Mouse (Mus musculus) lung, postnatal 0 days (tissue): ENCODE results near the gene Lbp. TPM values are rescaled to one million over a fixed set of nuclear protein-coding genes. Genes with fewer than 3 reads are reported as not detected.

ENCODE experiments used
- ATAC-seq: fragments of 200-750 bp; cut with Nextera tagmentation; 2 replicates; pipeline ENCODE4 v1.8.0; 2017; ENCODE audit warnings: moderate library complexity
- DNase-seq: peaks from one replicate; pipeline ENCODE4 v3.0.0-alpha.2; 2016; ENCODE audit warnings: low spot score
- H3K27ac ChIP-seq: fragments of 300-500 bp; sonication (generic); 2 replicates; pipeline ENCODE4 v1.5.1; 2014; ENCODE audit warnings: antibody characterized with exemption, mild to moderate bottlenecking, low read length, mixed read lengths
- H3K27me3 ChIP-seq: fragments of 300-500 bp; sonication (generic); replicated peaks from 2 replicates; pipeline ENCODE4 v1.6.1; 2014; ENCODE audit warnings: low read length, mixed read lengths; ENCODE audit not compliant: insufficient read depth
- H3K36me3 ChIP-seq: fragments of 300-500 bp; sonication (generic); 2 replicates; pipeline ENCODE4 v1.6.1; 2014; ENCODE audit warnings: low read length, mixed read lengths; ENCODE audit not compliant: insufficient read depth
- H3K4me1 ChIP-seq: fragments of 300-500 bp; sonication (generic); 2 replicates; pipeline ENCODE4 v1.6.1; 2014; ENCODE audit warnings: antibody characterized with exemption, low read depth, low read length, mixed read lengths; ENCODE audit not compliant: insufficient read depth
- H3K4me2 ChIP-seq: fragments of 300-500 bp; sonication (generic); replicated peaks from 2 replicates; pipeline ENCODE4 v1.6.1; 2014; ENCODE audit warnings: low read depth, mild to moderate bottlenecking, low read length, moderate library complexity, mixed read lengths
- H3K4me3 ChIP-seq: fragments of 300-500 bp; sonication (generic); 2 replicates; pipeline ENCODE4 v1.5.1; 2014; ENCODE audit warnings: low read depth, low read length
- H3K9ac ChIP-seq: fragments of 300-500 bp; sonication (generic); replicated peaks from 2 replicates; pipeline ENCODE4 v1.6.1; 2014; ENCODE audit warnings: low read depth, mild to moderate bottlenecking
- H3K9me3 ChIP-seq: fragments of 300-500 bp; sonication (generic); 2 replicates; pipeline ENCODE4 v1.6.1; 2016; ENCODE audit warnings: low read length, mixed read lengths
- CTCF ChIP-seq: IDR thresholded peaks from 2 replicates; pipeline ENCODE4 v1.5.1; 2016; ENCODE audit warnings: antibody characterized with exemption, mild to moderate bottlenecking
- EP300 ChIP-seq: IDR thresholded peaks from 2 replicates; pipeline ENCODE4 v1.6.1; 2016; ENCODE audit warnings: antibody characterized with exemption, mild to moderate bottlenecking, control low read depth
- WGBS: fragments of 180-500 bp; shearing (Covaris S2); extraction: QIAGEN DNeasy Blood & Tissue Kit; methylation state at CpG from one replicate; pipeline ENCODE4 v1.1.7; 2014; 5-methylcytosine and 5-hydroxymethylcytosine counted together
- polyA plus RNA-seq: library from polyadenylated mRNA; unstranded; fragments of >200 nt; fragmentation: Nextera tagmentation; extraction: Ambion mirVana; gene quantifications from 2 replicates; pipeline ENCODE4 v1.2.1, GENCODE M21; 2015

Gene Lbp
- 42.1 and 56.8 TPM in 2 replicates for polyA plus RNA-seq

DNA sequence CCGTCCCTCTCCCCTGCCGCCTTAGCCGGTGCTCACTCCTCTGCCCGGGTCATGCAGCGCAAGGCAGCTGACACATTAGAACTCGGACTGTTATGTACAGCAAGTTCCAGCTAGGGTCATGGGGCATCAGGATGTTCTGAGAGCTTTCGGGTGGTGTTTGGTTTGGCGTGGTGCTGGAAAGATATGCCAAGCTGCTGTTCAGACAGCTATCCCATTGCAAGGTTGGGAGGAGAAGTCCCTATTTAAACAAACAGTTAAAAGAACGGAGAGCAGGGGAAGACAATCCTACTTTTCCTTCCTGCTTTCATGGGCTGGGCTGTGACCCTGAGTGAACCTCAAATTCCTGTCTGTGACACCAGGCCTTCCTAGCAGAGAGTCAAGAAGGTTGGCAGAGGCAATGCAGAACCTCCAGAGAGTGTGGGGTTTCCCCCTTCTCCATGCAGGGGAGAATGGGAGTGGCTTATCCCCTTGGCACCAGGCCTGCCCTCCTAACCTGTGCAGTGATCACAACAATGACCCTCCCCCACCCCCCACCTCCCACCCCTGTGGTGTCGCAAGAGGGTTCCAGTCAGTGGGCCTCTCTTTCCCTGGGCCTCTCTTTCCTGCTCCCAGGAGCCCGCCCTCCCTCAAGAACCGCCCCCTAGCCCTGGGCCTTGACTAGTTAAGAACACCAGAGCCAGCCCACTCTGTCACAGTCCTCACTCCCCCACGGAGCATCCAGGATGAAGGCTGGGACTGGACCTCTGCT lies at the start of gene Lbp:
TSS of gene Lbp (plus strand) at position 546 of the 748 bp plus-strand sequence.
- ATAC-seq (peak; percentile 87), DNase-seq (peak; percentile 88)
- no peak within 1 kb of the TSS for H3K9ac ChIP-seq
- no peaks in the 10 kb centered on the region for H3K9me3 ChIP-seq
- peak; percentile 76 for TF ChIP-seq EP300
- no peak for TF ChIP-seq CTCF
- H3K4me1 ChIP-seq = no peaks in the 10 kb centered on the region; the same call in 1 of the 2 replicates
- H3K36me3 ChIP-seq = no peaks in the 10 kb centered on the region
- H3K27me3 ChIP-seq = no peaks in the 10 kb centered on the region
- H3K27ac ChIP-seq = peak within 1 kb of the TSS; percentile 80
- H3K4me3 ChIP-seq = no peak within 1 kb of the TSS
- H3K4me2 ChIP-seq = peak within 1 kb of the TSS; percentile 32; the same call in 1 of the 2 replicates
- WGBS = 7% methylated on average over 13 of the region's 13 CpGs

DNA sequence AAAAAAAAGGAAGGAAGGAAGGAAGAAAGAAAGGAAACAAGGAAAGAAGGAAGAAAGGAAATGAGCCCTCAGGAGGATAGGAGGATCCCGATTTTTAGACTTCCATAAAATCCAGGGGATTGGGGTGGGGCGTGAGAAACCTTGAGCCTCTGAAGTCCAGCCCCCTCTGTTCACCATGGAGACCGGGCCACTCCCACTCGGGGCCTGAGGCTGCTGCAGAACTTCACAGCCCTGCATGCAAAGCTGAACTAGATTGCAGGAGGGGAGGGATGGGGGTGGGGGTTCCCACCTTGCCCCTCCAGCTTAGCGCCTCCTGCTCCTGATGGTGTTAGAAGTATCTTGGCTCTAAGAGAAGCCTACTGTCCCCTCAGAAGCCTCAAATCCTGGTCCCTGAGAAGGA lies 49.4 kb upstream of the Lbp start:
- ATAC-seq (0 out of 2 replicates have a peak, but pooled peaks have one; percentile 28), DNase-seq (no peak)
- no peak overlapping the region for H3K27ac ChIP-seq
- no peaks in the 10 kb centered on the region for H3K4me1 ChIP-seq
- 10% methylated on average over 5 of the region's 5 CpGs for WGBS
- no peak overlapping the region for H3K4me2 ChIP-seq
- no peaks in the 10 kb centered on the region for H3K9me3 ChIP-seq
- H3K27me3 ChIP-seq = no peaks in the 10 kb centered on the region
- no peak overlapping the region for H3K4me3 ChIP-seq
- no peak overlapping the region for H3K9ac ChIP-seq
- H3K36me3 ChIP-seq = no peaks in the 10 kb centered on the region
- TF ChIP-seq EP300 (no peak), CTCF (no peak)

DNA sequence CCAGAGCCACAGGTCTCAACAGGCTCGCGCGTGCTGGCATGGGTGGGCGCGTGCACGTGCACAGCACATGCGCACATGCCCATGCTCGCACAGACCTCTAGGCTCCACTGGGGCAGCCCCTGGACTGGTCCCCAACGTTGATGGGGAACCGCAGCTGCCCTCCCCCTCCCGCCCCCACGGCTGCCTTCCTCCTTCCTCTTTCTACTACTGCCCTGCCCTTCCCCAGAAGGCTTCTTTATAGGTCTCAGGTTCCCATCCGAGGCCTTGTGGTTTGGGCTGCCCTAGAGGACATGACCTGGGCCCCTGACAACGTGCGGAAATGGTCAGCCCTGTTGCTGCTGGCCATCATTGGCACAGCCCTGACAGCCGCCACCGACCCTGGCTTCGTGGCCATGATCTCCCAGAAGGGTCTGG lies 48.3 kb upstream of the Lbp start, which contains the start of gene Bpi:
TSS of gene Bpi (plus strand) at position 90 of the 414 bp plus-strand sequence.
- Histone ChIP-seq H3K27ac (no peak within 1 kb of the TSS), H3K27me3 (no peaks in the 10 kb centered on the region), H3K9ac (no peak within 1 kb of the TSS), H3K4me2 (no peak within 1 kb of the TSS), H3K36me3 (no peaks in the 10 kb centered on the region), H3K9me3 (no peaks in the 10 kb centered on the region), H3K4me3 (no peak within 1 kb of the TSS), H3K4me1 (no peaks in the 10 kb centered on the region)
- TF ChIP-seq EP300 (no peak), CTCF (no peak)
- 61% methylated on average over 18 of the region's 18 CpGs for WGBS
- ATAC-seq (no peak), DNase-seq (no peak)

DNA sequence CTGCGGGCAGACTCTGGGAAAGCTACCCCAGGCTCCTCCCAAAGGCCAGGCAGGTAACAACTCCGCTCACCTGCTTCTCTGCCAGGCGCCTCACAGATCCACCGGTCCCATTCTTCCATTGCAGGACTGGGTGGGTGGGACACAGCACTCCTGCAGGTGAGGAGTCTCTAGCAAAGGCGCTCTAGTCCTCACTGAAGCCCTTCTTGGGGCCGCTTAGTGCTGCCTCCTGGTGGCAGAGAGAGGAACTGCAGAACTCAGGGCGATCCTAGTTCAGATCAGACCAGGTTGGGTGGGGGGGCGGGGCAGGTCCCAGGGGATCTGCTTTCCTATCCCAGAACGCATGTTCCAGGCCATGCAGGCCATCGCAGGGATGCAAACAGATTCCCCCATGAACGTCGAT lies 47.5 kb upstream of the Lbp start:
- no peak overlapping the region for H3K27ac ChIP-seq
- H3K27me3 ChIP-seq = no peaks in the 10 kb centered on the region
- DNase-seq (peak; percentile 68), ATAC-seq (peak; percentile 65)
- H3K4me2 ChIP-seq = no peak overlapping the region
- 16% methylated on average over 12 of the region's 12 CpGs for WGBS
- no peaks in the 10 kb centered on the region for H3K9me3 ChIP-seq
- H3K4me3 ChIP-seq = no peak overlapping the region
- H3K4me1 ChIP-seq = no peaks in the 10 kb centered on the region
- no peak overlapping the region for H3K9ac ChIP-seq
- H3K36me3 ChIP-seq = no peaks in the 10 kb centered on the region
- TF ChIP-seq EP300 = no peak
- TF ChIP-seq CTCF = peak; percentile 86

DNA sequence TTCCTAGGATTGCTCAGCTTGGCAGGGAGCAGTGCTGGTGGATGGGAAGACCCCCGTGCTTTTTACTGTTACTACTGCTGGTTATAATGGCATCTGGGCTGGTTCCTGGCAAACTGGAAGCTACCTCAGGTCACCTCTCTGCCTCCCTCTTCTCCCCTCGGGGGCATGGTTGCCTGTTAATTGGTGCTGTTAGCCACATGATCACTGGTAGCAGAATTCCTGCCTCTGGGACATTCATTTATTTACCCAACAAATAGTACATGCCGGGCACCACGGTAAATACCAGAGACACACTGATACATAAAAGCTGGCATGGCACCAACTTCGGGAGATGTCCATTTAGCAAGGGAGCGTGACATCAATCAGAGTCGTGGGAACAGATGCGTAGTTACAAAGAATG lies 46.8 kb upstream of the Lbp start:
- no peak overlapping the region for H3K27ac ChIP-seq

DNA sequence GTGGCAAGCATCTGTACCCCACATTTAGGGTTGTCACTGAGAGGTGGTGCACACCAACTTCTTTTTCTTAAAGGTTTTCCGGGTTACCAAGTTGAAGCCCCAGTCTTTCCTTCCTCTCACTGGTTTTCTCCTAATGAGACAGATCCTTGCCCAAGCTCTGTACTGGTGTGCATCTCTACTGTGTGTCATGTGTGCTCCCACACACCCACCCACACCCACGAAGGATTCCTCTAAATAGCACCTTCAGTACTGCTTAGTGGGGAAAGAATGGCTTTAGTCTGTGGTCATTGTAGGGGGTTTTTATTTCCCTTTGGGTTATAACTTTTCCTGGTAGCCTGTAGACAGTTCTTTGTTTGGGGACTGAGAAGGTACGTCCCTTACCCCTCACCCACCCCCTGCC lies 41.4 kb upstream of the Lbp start:
- H3K9me3 ChIP-seq = no peaks in the 10 kb centered on the region
- H3K9ac ChIP-seq = no peak overlapping the region
- no peak overlapping the region for H3K4me2 ChIP-seq
- no peak overlapping the region for H3K27ac ChIP-seq
- no peak for ATAC-seq
- 79% methylated on average over 3 of the region's 3 CpGs for WGBS
- H3K27me3 ChIP-seq = no peaks in the 10 kb centered on the region
- no peaks in the 10 kb centered on the region for H3K4me1 ChIP-seq
- TF ChIP-seq CTCF = no peak
- no peak for TF ChIP-seq EP300
- no peaks in the 10 kb centered on the region for H3K36me3 ChIP-seq
- no peak overlapping the region for H3K4me3 ChIP-seq
- no peak for DNase-seq

More for the DNA sequence above, 46.8 kb upstream of the Lbp start:
- WGBS = 60% methylated on average over 8 of the region's 8 CpGs
- Histone ChIP-seq H3K4me1 (no peaks in the 10 kb centered on the region), H3K4me3 (no peak overlapping the region), H3K4me2 (no peak overlapping the region), H3K9ac (no peak overlapping the region), H3K36me3 (no peaks in the 10 kb centered on the region), H3K27me3 (no peaks in the 10 kb centered on the region), H3K9me3 (no peaks in the 10 kb centered on the region)
- no peak for TF ChIP-seq CTCF
- TF ChIP-seq EP300 = no peak
- ATAC-seq (no peak), DNase-seq (no peak)
